Mouse (Mus musculus): Measurements from ENCODE around the gene Hivep3. TPM values are rescaled to one million over a fixed set of nuclear protein-coding genes. Genes with fewer than 3 reads are reported as not detected.

Hivep3 gene
- 1 to 10 TPM; 6.0 to 6.6 TPM for total RNA-seq (2023)

GRCm38 (mm10) chr4:119733184-119733880 lies at the start of gene Hivep3:
Gene Hivep3, plus strand, starts transcription at chr4:119733784.

DNA sequence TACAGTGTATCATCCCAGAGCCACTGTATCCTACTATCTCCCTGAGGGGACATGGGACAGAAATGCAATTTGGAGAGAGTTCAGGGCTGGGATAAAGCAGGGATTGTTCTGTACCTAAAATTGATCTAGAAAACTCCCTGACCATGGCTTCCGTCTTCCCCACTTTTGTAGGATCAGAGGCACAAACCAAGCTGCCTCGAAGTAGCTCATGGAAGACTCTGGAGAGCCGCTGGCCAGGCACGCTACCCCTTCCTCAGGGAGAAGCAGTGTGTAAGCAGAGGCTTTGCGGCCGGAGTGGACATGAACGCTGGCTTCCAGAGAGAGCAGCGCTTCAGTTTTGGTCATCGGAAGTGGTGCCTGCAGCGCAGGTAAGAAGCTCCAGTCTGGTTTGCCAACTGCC lies 331.1 kb downstream of the Hivep3 start, which contains the start of gene AL607142.1:
AL607142.1 (plus strand) TSS at position 301 of the 400 bp plus-strand sequence.

GRCm38 (mm10) chr4:120161166-120161949 lies 427.8 kb downstream of the Hivep3 start, which contains the start of gene Edn2:
Gene Edn2, plus strand, starts transcription at chr4:120161206.

Other genes starting within 250 kb of the Hivep3 start
- gene Rimkla, start 241.2 kb upstream of the Hivep3 start, total RNA-seq (2023): not detected
- 10 to 100 TPM; 27.2 to 28.6 TPM for gene Foxj3, start 196.8 kb upstream of the Hivep3 start, total RNA-seq (2023)
- 1 to 10 TPM in 1 of 2 experiments, under 1 TPM in 1; 0.73 to 2.8 TPM for gene Frg2f1, start 194.3 kb upstream of the Hivep3 start, total RNA-seq (2023)
- not detected for gene Guca2a, start 96.1 kb upstream of the Hivep3 start, total RNA-seq (2023)
- not detected for gene Guca2b, start 74.8 kb upstream of the Hivep3 start, total RNA-seq (2023)